Mouse (Mus musculus) hindbrain, embryonic 15.5 days (tissue): ENCODE results near the gene Alad. TPM values are rescaled to one million over a fixed set of nuclear protein-coding genes. Genes with fewer than 3 reads are reported as not detected.

Source experiments
- ATAC-seq: fragments of 200-750 bp; cut with Nextera tagmentation; 2 replicates; pipeline ENCODE4 v1.8.0; 2017; ENCODE audit warnings: low read depth, moderate number of reproducible peaks, moderate TSS enrichment; ENCODE audit not compliant: low FRiP score
- H3K27ac ChIP-seq: fragments of 300-500 bp; sonication (generic); replicated peaks from 2 replicates; pipeline ENCODE4 v1.5.1; 2015; ENCODE audit warnings: mild to moderate bottlenecking, inconsistent platforms
- H3K27me3 ChIP-seq: fragments of 300-500 bp; sonication (generic); 2 replicates; pipeline ENCODE4 v1.6.1; 2015; ENCODE audit warnings: control low read depth, inconsistent platforms
- H3K36me3 ChIP-seq: fragments of 300-500 bp; sonication (generic); 2 replicates; pipeline ENCODE4 v1.6.1; 2015; ENCODE audit warnings: control low read depth, inconsistent platforms
- H3K4me1 ChIP-seq: fragments of 300-500 bp; sonication (generic); replicated peaks from 2 replicates; pipeline ENCODE4 v1.6.1; 2015; ENCODE audit warnings: control low read depth, inconsistent platforms
- H3K4me2 ChIP-seq: fragments of 300-500 bp; sonication (generic); 2 replicates; pipeline ENCODE4 v1.6.1; 2015; ENCODE audit warnings: moderate library complexity, mild to moderate bottlenecking, inconsistent platforms
- H3K4me3 ChIP-seq: fragments of 300-500 bp; sonication (generic); 2 replicates; pipeline ENCODE4 v1.5.1; 2015; ENCODE audit warnings: mild to moderate bottlenecking, inconsistent platforms
- H3K9ac ChIP-seq: fragments of 300-500 bp; sonication (generic); 2 replicates; pipeline ENCODE4 v1.6.1; 2015; ENCODE audit warnings: inconsistent platforms
- H3K9me3 ChIP-seq: fragments of 300-500 bp; sonication (generic); 2 replicates; pipeline ENCODE4 v1.6.1; 2016; ENCODE audit warnings: control low read depth, inconsistent platforms
- WGBS: fragments of 180-500 bp; shearing (Covaris S2); methylation state at CpG from one replicate; pipeline ENCODE4 v1.1.7; 2015; 5-methylcytosine and 5-hydroxymethylcytosine counted together
- polyA plus RNA-seq: library from polyadenylated mRNA; unstranded; fragments of >200 nt; fragmentation: Nextera tagmentation; extraction: Ambion mirVana; gene quantifications from 2 replicates; pipeline ENCODE4 v1.2.1, GENCODE M21; 2015

Gene Alad
- polyA plus RNA-seq = 68.7 and 75.0 TPM in 2 replicates

- Histone ChIP-seq H3K4me2 (peak within 1 kb of the TSS; percentile 62), H3K36me3 (no peaks in the 10 kb centered on the region), H3K9me3 (no peaks in the 10 kb centered on the region), H3K4me3 (peak within 1 kb of the TSS; percentile 73), H3K27me3 (no peaks in the 10 kb centered on the region), H3K9ac (peak within 1 kb of the TSS; percentile 70), H3K4me1 (peaks cover 32% of the 10 kb centered on the region), H3K27ac (peak within 1 kb of the TSS; percentile 82)
- WGBS = 0% methylated on average over 34 of the region's 37 CpGs
- ATAC-seq = peak; percentile 88
These were observed at the start of gene Alad for GRCm38 (mm10) chr4:62519849-62520233. Gene Alad, minus strand, starts transcription at chr4:62519918.

GRCm38 (mm10) chr4:62568359-62568758 is 48.6 kb upstream of the Alad start:
- no peaks in the 10 kb centered on the region for H3K9me3 ChIP-seq
- no peak for ATAC-seq
- no peaks in the 10 kb centered on the region for H3K36me3 ChIP-seq
- no peak overlapping the region for H3K4me2 ChIP-seq
- H3K4me3 ChIP-seq = no peak overlapping the region
- no peaks in the 10 kb centered on the region for H3K27me3 ChIP-seq
- H3K4me1 ChIP-seq = no peaks in the 10 kb centered on the region; the same call in 1 of the 2 replicates
- H3K9ac ChIP-seq = no peak overlapping the region
- 90% methylated on average over 1 of the region's 1 CpGs for whole genome bisulfite sequencing
- no peak overlapping the region for H3K27ac ChIP-seq

DNA sequence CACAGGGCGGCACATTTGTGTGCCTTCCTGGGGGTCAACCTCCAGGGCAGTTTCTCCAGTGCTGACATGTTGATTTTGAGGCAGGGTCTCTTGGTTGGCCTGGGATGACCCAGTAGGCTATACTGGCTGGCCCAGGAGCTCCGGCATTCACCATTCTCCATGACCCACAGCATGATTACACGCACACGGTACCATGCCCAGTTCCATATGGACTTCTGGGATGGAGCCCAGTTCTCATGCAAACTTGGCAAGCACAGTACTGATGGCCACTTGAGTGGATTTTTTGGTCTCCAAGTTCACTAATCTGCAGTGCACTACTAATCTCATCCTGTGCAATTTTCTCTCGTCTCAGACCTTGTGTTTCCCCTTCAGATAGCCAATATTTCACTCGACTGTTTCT is 48.0 kb upstream of the Alad start:
- ATAC-seq = no peak
- no peaks in the 10 kb centered on the region; the same call in 1 of the 2 replicates for H3K4me1 ChIP-seq
- H3K9me3 ChIP-seq = no peaks in the 10 kb centered on the region
- no peak overlapping the region for H3K4me2 ChIP-seq
- no peak overlapping the region for H3K9ac ChIP-seq
- no peaks in the 10 kb centered on the region for H3K27me3 ChIP-seq
- H3K27ac ChIP-seq = no peak overlapping the region
- no peaks in the 10 kb centered on the region for H3K36me3 ChIP-seq
- no peak overlapping the region for H3K4me3 ChIP-seq
- 84% methylated on average over 6 of the region's 6 CpGs for WGBS

DNA sequence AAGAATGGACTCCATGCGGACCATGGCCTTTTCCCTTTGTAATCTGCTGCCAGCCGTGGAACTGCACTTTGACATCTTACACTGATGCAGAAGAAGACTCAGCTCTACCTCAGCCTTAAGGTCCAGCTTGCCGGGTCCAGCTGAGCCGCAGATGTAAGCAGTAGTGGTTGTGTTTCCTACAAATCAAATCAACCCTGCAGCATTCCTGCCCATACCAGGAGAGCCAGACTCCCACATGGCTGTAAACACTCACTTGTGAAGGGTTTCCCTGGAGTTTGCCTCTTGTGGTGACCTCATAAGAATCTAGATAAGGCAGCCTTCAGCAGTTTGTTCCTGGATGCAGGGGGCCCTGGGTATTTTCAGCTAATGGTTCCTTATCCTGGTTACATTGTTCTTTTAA is 46.8 kb upstream of the Alad start:
- H3K9me3 ChIP-seq = no peaks in the 10 kb centered on the region
- no peak overlapping the region for H3K4me3 ChIP-seq
- no peak overlapping the region for H3K27ac ChIP-seq
- 88% methylated on average over 4 of the region's 4 CpGs for WGBS
- no peak for ATAC-seq
- H3K9ac ChIP-seq = no peak overlapping the region
- H3K27me3 ChIP-seq = no peaks in the 10 kb centered on the region
- H3K4me2 ChIP-seq = no peak overlapping the region
- H3K36me3 ChIP-seq = no peaks in the 10 kb centered on the region
- H3K4me1 ChIP-seq = peaks cover 1% of the 10 kb centered on the region

GRCm38 (mm10) chr4:62562006-62562405 is 42.3 kb upstream of the Alad start:
- no peak for ATAC-seq

GRCm38 (mm10) chr4:62561630-62562001 is 41.9 kb upstream of the Alad start:
- H3K27ac ChIP-seq = peak overlapping the region; percentile 56; the same call in 1 of the 2 replicates
- no peaks in the 10 kb centered on the region for H3K36me3 ChIP-seq
- 34% methylated on average over 3 of the region's 3 CpGs for WGBS
- H3K4me3 ChIP-seq = no peak overlapping the region
- no peak overlapping the region for H3K9ac ChIP-seq
- H3K27me3 ChIP-seq = no peaks in the 10 kb centered on the region
- no peak overlapping the region for H3K4me2 ChIP-seq
- ATAC-seq = no peak; the same call in 1 of the 2 replicates
- H3K4me1 ChIP-seq = peaks cover 4% of the 10 kb centered on the region
- H3K9me3 ChIP-seq = no peaks in the 10 kb centered on the region

More at GRCm38 (mm10) chr4:62562006-62562405, 42.3 kb upstream of the Alad start:
- H3K9ac ChIP-seq = no peak overlapping the region
- H3K27me3 ChIP-seq = no peaks in the 10 kb centered on the region
- H3K4me2 ChIP-seq = no peak overlapping the region
- H3K4me1 ChIP-seq = peaks cover 4% of the 10 kb centered on the region
- 77% methylated on average over 4 of the region's 4 CpGs for WGBS
- no peak overlapping the region for H3K27ac ChIP-seq
- H3K36me3 ChIP-seq = no peaks in the 10 kb centered on the region
- no peak overlapping the region for H3K4me3 ChIP-seq
- no peaks in the 10 kb centered on the region for H3K9me3 ChIP-seq

DNA sequence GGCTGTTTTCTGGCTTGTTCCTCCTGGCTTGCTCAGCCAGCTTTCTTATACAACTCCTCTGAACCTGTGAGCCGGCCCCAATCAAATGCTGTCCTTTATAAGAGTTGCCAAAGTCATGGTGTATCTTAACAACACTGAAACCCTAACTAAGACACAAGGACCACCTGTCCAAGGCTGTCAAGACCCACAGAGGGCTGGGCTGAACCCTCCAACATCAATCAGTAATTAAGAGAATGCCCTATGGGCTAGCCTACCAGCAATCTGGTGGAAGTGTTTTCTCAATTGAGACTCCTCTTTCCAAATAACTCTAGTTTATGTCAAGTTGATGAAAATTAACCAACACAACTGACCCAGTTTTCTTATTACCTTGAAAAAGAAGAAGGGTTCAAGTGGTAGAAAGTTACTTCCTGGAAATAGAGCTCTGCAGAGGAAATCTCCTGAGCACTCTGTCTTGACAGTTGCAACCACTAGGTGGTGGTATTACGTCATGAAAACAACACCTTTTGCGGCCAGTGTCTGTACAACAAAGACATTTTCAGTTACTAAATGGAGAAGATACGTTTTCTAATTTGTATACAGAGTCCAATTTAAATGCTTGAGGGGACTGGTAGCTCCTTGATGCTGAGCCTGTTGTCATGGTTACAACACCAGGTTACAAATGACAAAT is 41.4 kb upstream of the Alad start:
- H3K27ac ChIP-seq = peak overlapping the region; percentile 56; the same call in 1 of the 2 replicates
- H3K9ac ChIP-seq = no peak overlapping the region
- H3K4me2 ChIP-seq = no peak overlapping the region

DNA sequence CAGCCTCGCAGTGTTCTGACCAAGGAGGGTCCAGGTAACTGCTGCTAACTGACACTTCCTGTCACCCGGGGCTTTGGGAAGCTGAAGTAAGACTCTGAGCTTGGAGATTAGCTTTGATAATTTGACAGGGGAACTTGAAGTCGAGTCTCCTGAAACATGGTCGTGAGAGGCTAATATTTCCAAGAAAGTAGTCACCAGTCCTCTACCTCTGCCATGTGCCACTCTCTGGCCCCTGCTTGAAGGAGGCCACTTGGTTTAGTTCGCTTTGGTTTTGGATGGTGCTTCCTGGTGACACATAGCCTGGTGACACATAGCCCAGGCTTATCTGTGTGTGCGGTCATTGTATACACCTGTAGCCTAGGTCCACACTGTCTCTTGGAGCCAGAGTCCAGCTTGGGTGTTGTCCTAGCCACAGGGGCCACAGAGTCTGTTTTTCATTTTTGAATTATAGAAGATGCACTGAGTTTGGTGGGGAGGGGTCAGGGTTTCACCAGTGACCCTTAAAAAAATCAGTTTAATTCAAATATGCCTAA is 40.1 kb upstream of the Alad start, which contains the start of gene Rgs3:
TSS of gene Rgs3 (plus strand) at position 51 of the 533 bp plus-strand sequence.
- Histone ChIP-seq H3K9ac (no peak within 1 kb of the TSS), H3K27me3 (no peaks in the 10 kb centered on the region), H3K4me2 (no peak within 1 kb of the TSS), H3K4me1 (peaks cover 4% of the 10 kb centered on the region), H3K36me3 (no peaks in the 10 kb centered on the region), H3K27ac (no peak within 1 kb of the TSS), H3K4me3 (no peak within 1 kb of the TSS), H3K9me3 (no peaks in the 10 kb centered on the region)
- ATAC-seq = no peak
- WGBS = 75% methylated on average over 6 of the region's 6 CpGs

More for the DNA sequence above, 41.4 kb upstream of the Alad start:
- peaks cover 4% of the 10 kb centered on the region for H3K4me1 ChIP-seq
- H3K36me3 ChIP-seq = no peaks in the 10 kb centered on the region
- WGBS = 24% methylated on average over 4 of the region's 4 CpGs
- H3K27me3 ChIP-seq = no peaks in the 10 kb centered on the region
- ATAC-seq = peak; percentile 89
- no peaks in the 10 kb centered on the region for H3K9me3 ChIP-seq
- no peak overlapping the region for H3K4me3 ChIP-seq

GRCm38 (mm10) chr4:62557436-62557835 is 37.7 kb upstream of the Alad start:
- WGBS = 68% methylated on average over 3 of the region's 3 CpGs
- no peaks in the 10 kb centered on the region for H3K27me3 ChIP-seq
- ATAC-seq = no peak

DNA sequence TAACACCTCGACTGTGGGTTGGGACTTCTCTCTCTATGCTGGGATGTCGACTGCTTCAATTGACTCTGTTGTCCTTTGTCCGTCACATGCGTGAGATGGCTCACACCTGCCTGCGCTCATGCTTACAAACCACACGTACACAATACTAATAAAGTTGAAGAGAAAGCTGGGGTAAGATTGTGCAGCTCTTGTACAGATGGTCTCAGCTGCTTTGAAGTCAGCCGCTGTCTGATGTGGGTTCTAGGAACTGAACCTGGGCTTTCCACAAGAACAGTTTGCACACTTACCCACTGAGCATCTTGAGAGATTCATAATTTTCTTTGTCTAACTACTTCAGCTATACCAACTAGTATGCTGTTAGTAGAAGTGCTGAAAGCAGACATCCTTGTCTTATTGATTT is 32.2 kb upstream of the Alad start:
- no peak for ATAC-seq
- Histone ChIP-seq H3K9me3 (no peaks in the 10 kb centered on the region), H3K9ac (no peak overlapping the region), H3K4me2 (no peak overlapping the region), H3K27ac (no peak overlapping the region), H3K27me3 (no peaks in the 10 kb centered on the region), H3K4me3 (no peak overlapping the region), H3K36me3 (no peaks in the 10 kb centered on the region), H3K4me1 (no peaks in the 10 kb centered on the region)
- 89% methylated on average over 7 of the region's 7 CpGs for WGBS

More at GRCm38 (mm10) chr4:62557436-62557835, 37.7 kb upstream of the Alad start:
- H3K36me3 ChIP-seq = no peaks in the 10 kb centered on the region
- no peak overlapping the region for H3K4me3 ChIP-seq
- H3K9me3 ChIP-seq = no peaks in the 10 kb centered on the region
- no peak overlapping the region for H3K9ac ChIP-seq
- H3K4me1 ChIP-seq = peaks cover 4% of the 10 kb centered on the region; the same call in 1 of the 2 replicates
- H3K27ac ChIP-seq = no peak overlapping the region
- no peak overlapping the region for H3K4me2 ChIP-seq

DNA sequence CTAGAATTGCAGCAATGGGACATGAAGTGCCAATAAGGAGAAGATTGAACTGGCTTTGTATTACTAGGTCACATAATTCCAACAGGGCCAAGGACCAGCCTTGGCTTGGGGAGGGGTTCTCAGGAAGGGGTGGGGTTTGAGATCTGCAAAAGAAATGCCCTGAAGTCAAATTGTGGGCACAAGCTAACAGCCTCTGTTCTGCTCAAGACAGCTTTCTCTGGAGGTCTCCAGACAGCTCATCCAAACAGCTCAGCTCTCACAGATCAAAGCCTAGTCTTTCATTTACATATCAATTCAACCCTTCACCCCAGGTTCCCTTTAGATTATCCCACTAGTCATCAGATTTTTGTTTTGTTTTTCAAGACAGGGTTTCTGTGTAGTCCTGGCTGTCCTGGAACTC is 25.1 kb upstream of the Alad start:
- Histone ChIP-seq H3K4me1 (no peaks in the 10 kb centered on the region), H3K9ac (no peak overlapping the region), H3K4me3 (no peak overlapping the region), H3K36me3 (no peaks in the 10 kb centered on the region), H3K9me3 (no peaks in the 10 kb centered on the region), H3K4me2 (no peak overlapping the region), H3K27me3 (no peaks in the 10 kb centered on the region), H3K27ac (no peak overlapping the region)
- no peak for ATAC-seq

DNA sequence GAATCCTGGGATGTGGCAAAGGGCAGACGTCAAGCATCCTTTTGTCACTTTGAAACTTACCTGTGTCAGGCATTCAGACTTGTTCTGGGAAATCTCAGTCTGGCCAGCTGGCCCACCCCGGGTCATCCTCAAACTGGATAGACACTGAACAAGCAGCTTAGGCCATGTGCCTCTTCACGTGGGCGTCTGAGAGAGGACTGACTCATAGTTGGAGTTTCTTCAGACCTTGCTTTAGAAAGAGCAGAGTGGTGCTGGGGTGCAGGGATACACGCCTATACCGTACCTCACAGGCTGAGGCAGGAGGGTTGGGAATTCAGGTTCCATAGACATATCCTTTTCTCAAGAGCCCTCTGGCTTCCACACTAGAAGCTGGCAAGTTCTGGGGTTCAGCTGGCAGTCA is 24.1 kb upstream of the Alad start:
- WGBS = 87% methylated on average over 6 of the region's 6 CpGs
- no peaks in the 10 kb centered on the region for H3K9me3 ChIP-seq
- no peak for ATAC-seq
- H3K9ac ChIP-seq = no peak overlapping the region
- H3K4me2 ChIP-seq = no peak overlapping the region
- H3K4me1 ChIP-seq = no peaks in the 10 kb centered on the region
- H3K27me3 ChIP-seq = no peaks in the 10 kb centered on the region
- no peak overlapping the region for H3K4me3 ChIP-seq
- H3K36me3 ChIP-seq = no peaks in the 10 kb centered on the region
- no peak overlapping the region for H3K27ac ChIP-seq
